Mouse (Mus musculus): ENCODE data around the gene Klf3.
A peak's percentile ranks its signal among the peaks of the same experiment; 100 is the strongest.

Klf3 gene

GRCm38 (mm10) chr5:64839016-64839599 lies 35.9 kb downstream of the Klf3 start:
- DNase-seq: no peak

DNA sequence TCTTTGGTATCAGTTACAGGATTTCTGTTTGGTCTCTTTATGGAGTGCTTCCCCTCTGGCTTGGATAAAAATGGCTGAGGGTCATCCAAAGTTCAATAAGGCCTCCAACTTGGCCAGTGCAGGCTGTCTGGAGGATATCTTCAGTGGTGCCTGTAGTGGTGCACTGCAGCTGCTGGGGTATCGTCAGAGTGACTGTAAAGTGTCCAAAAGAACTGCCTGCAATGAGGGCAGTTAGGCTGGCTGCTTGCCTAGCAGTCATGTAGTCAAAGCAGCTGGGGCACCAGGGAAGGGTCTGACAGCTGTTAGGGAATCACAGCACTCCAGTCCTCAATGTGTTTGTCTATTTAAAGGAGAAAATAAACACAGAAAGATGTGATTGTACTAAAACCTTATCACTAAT lies 36.9 kb downstream of the Klf3 start:
- DNase-seq: peak; percentile 26

DNA sequence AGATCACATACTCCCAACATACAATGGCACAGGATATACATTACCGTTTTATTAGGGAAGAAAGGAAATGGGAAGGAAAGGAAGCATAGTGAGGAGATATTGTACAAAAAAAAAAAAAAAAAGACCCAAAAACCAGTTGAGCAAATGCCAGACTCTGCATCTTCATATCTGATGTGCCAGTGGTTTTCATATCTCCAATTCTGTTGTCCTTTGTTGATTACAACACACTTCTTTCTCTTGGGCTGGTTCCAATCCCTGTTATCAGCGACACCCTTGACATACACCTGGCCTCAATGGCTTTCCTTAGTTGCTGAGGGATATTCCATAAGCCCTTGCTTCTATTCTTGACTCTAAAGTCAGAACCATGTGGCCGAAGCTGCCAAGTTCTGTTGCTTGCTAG lies 41.4 kb downstream of the Klf3 start:
- no peak for DNase-seq

DNA sequence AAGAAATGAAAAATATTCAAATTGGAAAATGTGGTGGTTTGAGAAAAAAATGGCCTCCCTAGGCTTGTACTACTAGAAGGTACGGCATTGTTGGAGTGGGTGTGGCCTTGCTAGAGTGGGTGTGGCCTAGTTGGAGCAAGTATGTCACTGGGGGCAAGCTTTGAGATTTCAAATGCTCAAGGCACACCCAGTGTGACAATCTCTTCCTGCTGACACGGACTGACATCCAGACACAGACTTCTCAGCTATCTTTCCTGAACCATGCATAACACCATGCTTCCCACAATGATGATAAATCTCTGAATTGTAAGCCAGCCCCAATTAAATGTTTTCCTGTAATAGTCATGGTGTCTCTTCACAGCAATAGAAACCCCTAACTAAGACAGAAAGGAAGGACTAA lies 44.1 kb downstream of the Klf3 start:
- DNase-seq: no peak

DNA sequence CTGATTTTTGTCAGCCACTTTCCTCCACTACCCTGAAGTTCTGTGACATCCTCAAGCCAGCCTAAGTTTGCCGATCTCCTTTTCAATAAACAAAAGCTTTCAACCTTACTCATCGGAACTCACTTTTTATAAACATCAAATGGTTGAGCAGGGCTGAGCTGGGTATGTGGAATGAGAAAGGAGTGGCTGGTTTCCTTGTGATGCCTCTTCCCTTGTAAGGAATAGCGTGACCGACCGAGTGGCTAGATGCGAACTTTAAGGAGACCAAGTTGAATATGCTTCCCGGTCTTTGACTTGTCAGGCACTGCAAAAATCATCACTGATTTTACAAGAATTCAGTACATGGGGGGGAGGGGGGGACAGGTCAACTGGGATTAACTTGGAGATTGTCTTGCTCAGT lies 46.7 kb downstream of the Klf3 start:
- no peak for DNase-seq

DNA sequence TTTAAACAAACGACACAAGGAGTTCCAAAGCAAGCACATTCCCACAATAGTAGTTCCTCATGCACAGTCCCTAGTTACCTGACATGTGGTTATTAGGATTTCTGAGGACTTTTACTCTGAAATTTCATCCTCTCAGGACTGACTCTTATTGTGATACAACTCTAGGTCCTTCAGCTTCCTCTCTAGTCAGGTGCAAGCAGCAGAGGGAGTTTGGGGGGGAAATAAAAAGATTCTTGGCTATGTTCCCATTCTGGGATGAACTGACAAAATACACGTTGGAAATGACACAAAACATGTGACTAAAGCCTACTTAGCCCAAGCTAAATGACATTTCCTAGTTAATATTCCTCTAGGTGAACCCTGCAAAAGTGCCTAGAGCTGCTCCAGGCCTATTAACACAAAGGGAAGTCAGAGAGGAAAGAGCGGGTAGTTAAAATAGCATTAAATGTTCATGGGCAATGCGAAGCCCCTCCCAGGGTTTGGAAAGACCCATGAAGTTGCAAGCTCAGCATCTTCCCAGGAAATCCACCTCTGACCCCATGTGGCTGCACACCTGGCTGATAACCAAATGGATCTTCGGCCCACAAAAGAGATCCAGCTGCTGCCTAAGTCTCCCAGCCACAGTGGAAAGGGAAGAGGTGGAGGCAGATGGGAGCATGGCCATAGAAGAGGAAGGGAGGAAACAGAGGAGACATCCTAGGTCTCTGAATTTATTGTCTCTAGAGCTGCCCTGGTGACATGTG lies 49.6 kb downstream of the Klf3 start:
- peak; percentile 58 for DNase-seq

DNA sequence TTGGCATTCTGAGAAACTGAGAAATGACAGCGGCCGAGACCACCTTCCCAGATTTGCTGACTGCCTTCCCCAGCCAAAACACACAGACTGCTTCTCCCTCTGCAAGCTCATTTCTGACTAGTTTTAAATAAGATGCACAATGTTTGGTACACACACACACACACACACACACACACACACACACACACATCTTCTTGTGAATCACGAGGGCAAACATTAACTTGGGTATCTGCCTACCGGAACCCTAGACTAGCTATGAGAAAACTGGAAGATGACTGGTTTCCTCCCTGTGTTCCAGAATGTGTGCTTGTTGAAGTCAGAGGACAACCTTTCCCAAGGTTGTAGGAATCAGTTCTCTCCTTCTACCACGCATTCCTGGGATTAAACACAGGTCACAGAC lies 50.2 kb downstream of the Klf3 start:
- no peak for DNase-seq

DNA sequence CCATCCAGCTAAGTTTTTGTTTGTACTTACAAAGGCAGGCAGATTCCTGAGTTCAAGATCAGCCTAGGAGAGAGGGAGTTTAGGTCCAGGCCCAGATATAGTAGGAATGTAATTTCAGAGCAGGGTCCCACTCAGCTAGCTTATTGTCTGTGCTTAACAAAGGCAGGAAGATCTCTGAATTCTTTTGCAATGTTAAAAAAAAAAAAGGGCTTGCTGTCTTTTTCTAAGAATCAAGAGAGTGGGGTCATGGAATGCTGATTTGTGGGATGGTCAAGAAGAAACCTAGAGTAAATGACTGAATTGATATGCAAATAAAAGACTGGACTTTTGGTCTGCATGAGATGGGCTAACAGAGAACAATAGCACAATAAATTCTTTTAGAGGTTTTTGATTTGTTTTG lies 52.0 kb downstream of the Klf3 start:
- no peak for DNase-seq

DNA sequence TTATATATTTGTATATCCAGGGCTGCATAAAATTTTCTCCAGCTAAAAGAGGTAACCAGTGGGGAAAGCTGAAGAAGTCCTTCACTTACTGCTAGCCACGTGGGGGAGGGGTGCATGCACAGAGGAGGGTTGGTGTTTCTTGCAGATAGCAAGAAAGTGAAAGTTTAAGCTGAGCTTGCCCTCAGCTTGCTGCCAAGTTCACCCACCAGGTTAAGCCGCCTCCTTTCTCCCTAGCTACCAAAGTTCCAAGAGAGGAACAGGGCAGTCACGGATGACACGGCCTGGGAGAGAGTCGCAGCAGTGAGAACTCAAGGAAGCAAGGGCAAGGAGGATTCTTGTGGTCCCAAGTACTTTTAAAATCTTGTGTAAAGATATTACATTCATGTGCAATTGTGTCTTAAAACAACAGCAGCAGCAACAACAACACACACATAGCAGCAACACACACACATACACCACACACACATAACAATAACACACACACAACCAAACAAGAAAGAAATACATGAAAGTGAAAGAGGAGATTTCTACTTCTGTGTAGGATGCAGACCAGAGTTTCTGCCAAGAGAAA lies 57.8 kb downstream of the Klf3 start:
- peak; percentile 27 for DNase-seq

- DNase-seq: peak; percentile 57
Measured at GRCm38 (mm10) chr5:64861471-64862199, 58.4 kb downstream of the Klf3 start.

DNA sequence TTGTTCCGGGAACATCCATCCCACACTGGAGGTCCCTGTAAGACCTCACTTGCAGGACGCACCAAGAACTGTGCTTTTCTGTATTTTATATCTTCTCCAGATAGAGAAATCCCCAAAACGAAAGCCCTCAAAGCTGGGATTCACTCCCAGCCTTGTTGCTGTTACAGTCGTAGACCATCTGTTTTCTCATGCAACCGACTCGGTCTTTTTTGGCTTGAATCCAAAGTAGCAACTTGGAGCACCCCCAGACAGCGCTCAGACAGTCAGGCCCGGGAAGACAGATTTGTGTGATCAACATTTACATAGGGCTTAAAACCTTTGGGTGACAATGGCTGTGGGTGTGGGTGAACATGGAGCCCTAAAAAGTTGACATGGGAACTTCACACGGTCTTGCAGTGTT lies 59.1 kb downstream of the Klf3 start:
- DNase-seq: peak; percentile 40

DNA sequence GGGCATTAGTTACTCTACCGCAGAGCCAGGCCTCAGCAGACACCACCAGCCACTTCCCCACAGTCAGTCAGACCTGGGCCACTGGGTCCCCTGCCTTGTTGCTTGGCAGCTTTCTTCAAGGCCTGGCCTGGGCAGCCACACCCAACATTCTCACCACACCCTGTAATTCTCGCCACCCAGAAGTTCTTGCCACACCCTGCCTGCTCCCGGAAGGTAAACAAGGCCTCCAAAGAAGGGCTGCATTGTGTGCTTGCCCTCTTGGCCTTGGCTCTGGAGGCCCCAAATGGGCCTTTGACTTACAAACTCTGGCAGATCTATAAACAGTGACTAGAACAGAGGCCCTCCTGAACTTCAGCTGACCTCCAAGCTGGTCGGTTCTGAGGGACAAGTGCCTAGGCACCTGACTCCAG lies 61.5 kb downstream of the Klf3 start:
- DNase-seq: peak; percentile 22

DNA sequence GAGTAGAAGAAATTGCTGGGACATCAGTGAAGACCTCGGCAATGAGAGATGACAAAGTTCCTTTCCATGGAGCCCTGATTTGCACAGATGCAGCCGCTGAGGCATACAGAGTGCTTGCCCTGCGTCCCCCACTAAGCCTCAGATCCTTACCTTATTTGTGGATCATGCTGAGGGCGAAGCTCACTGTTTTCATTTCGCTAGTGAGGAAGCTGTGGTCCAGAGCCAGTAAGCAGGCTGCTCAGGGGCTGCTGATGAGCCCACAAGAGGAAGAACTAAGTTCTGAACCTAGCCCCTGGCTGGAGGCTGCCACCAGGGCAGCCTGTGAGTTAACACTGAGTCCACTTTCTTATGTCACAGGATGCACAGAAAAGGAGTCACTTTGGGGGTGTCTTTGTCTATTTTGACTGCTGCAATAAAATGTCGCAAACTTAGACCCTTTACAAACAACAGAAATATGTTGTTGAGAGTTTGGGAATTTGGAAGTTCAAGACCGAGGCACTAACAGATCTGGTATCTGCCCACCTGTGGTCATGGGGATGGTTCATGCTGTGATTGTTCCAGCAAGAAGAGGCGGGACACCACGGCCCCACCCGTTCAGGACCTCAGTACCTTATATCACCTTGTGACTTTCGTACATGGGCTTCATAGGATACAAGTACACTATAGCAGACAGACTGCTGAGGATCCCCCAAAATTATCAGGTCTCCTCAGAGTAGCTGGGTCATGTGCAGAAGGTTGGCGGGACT lies 62.2 kb downstream of the Klf3 start:
- no peak for DNase-seq

DNA sequence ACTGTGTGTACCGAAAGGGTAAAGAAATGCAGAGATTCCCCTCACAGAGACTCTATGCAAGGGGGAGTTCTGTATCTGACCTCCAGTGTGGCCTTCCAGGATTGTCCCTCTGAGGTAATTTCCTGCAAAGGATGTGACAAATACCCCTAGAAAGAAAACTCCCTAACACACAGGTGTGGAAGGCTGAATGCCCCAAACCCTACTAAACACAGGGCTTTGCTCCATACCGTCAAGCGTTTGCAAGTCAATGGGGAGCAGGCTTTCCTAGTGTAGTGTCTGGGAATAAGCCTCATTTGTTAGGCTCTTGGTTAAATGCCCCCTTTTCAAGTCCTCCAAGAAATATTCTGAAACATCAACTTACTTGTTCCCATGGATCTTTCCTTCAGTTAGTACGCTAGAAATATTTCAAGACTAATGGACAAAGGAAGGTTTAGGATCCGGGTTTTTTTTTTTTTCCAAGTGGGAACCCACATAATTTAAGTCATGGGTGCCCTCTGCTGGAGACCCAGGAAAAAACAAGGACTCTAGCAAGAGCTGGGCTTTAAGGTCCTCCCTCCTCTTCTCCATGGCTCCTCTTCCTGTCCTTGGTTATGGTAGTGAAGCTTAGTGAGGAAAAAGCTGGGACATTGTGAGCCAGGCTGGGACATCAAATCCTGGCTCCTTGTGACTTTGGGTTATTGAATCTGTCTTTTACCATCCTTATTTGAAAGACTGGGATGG lies 63.3 kb downstream of the Klf3 start:
- DNase-seq: peak; percentile 87

GRCm38 (mm10) chr5:64867124-64867523 lies 63.9 kb downstream of the Klf3 start:
- DNase-seq: no peak

- no peak for DNase-seq
Measured at GRCm38 (mm10) chr5:64867551-64867950, 64.4 kb downstream of the Klf3 start.

GRCm38 (mm10) chr5:64876086-64876830 lies 73.1 kb downstream of the Klf3 start:
- DNase-seq: no peak

- DNase-seq: peak; percentile 39
Measured at GRCm38 (mm10) chr5:64877235-64878026, 74.2 kb downstream of the Klf3 start.

DNA sequence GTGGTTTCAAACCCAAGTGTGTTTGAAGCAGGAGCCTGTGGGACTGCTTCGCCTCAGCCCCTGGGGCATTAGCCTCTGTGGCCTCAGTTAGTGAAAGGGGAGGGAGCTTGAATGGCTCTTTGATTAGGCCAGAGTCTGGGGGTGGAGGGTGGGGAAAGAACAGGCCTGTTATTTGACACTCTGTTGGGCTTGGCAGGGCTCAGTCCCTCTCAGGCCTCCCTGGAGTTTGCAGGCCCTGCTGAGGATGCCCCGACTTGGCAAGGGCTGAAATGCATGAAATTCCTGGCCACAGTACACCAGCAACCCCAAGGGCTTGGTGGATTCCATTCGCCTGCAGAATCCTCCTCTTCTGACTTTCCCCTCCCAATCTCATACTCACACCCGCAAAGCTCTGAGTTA lies 74.8 kb downstream of the Klf3 start:
- peak; percentile 70 for DNase-seq

GRCm38 (mm10) chr5:64878526-64878925 lies 75.3 kb downstream of the Klf3 start:
- no peak for DNase-seq

DNA sequence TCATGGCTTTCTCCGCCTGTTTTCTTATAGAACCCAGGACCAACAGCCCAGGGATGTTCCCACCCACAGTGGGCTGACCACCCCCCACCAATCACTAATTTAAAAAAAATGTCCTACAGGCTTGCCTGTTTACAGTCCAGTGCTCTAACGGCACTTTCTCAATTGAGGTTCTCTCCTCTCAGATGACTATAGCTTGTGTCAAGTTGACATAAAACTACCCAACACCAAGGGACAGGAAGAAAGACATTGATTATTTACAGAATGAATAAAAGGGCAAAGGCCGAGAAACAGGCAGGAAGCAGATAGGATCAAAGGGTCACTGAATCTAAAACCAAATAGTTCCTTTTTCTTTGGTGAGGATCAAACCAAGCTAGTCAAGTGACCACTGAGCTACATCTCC lies 76.1 kb downstream of the Klf3 start:
- DNase-seq: no peak
